Mouse (Mus musculus) right cerebral cortex, adult 2 months (tissue): ENCODE data around the gene Spaca3.

Source experiments
- DNase-seq, 2 experiments: peaks; one replicate each; pipeline ENCODE4 v3.0.0; 2021 to 2022; ENCODE audit warnings: low spot score in 2 of 2

Spaca3 gene

DNA sequence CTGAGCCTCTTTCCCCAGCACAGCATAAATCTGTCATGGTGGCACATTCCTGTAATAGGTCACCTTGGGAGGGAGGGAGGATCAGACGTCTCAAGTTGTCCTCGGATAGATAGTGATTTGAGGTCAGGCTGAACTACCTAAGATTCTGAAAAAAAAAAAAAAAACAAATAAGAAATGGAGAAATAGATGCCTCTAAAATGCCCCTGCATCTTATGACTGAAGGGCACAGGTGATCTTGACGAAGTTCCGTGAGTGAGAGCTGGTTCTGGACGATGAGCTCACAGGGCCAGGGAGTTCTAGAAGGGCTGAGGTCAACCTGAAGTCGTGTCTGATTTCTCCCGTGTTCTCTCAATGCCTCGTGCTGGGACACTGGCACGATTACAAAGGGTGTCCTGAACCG is at the start of gene Spaca3:
Gene Spaca3, plus strand, starts transcription at position 301 of the 400 bp plus-strand sequence.
- DNase-seq, result no peak

DNA sequence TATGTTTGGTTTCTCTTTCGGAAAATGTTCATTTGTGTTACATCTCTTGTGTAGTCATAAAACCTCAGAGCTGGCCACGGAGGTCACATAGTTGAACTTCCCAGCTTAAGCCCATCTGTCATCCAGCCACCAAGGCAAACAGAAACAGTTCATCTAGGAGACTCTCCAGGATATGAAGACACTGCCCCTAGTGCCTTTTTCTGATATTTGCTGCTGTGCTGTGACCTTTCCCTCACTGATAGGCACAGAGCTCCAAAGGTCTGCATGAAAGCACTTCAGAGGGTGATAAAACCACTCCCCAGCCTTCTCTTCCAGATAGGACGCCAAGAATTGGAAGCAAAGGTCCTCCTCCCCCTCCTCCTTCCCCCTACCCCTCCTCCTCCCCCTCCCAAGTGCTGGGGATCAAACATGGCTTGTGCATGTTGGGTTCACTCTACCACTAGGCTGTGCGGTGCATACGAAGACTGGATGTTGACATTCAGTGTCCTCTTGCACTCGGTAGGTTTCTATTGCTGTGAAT is 49.6 kb upstream of the Spaca3 start:
- no peak for DNase-seq

DNA sequence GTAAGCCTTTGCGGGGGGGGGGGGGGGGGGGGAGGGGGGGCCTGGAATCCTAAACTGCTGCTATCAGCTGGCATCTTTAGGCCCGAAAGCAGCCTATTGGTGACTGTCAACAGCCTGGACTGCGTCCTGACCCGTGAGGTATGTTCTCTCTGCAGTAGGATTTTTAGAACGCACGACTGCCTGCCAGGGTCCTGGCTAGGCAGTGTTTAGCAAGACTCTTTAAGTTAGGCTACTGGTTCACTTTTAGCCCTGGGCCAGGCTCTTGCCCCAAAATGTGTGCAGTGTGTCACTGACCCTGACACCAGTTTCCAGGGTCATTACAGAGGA is 48.5 kb upstream of the Spaca3 start:
- DNase-seq, result no peak

DNA sequence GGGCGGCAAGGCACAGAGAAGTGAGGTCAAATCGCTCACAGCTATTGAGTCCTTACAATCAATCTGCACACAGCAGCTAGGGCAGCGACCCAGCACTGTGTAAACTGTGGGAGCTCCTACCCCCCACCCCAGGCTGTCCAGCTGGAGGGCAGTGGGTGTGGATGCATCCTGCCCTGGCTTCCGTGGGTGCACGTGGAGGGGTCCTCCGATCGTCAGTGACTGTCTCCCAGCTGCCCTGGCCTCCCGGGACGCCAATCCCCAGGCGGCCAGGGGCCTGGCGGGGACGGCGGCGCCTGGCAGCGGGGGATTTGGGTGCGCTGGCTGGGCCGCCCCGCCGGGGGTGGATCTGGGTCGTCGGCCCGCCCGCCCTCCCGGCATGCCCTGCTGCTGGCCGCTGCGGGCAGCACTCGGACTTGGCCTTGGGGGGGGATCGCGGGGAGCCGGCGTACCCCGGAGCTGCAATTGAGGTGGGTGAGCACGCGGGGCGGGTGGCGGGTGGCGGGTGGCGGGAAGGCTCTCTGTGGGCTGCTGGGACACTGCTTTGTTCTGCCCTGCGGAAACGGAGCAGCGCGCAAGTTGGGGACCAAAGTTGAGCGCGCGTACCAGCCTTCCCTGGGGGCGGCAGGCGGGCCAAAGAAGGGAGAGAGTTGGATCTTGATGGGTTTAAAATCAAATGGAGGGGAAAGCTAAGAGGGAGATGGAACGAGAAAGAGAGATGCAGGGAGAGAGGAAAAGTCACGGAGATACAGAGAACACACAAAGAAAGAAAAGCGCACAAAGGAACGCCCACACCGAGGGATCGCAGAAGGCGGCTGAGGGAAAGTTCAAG is 48.0 kb upstream of the Spaca3 start, which contains the start of gene Tmem98:
Gene Tmem98, plus strand, starts transcription at position 183 of the 829 bp plus-strand sequence.
- DNase-seq, result no peak

DNA sequence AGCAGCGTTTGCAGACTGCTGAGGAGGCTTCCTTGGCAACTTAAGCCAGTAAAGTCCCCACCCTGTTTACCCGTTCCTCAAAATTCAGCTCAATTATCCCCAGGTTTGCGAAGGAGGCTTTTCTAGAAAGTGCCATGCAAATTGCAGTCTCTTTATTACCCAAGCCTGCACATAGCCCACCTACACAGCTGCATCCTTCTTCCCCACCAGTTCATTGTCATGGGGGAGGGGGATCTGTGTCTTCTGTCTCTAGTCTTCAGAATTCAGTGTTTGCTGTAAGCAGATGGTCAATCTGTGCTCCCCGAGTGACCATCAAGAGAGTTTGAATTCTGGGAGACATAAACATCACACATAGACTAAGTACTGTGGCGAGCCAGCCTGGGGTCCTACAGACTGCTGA is 47.0 kb upstream of the Spaca3 start:
- DNase-seq, result no peak

DNA sequence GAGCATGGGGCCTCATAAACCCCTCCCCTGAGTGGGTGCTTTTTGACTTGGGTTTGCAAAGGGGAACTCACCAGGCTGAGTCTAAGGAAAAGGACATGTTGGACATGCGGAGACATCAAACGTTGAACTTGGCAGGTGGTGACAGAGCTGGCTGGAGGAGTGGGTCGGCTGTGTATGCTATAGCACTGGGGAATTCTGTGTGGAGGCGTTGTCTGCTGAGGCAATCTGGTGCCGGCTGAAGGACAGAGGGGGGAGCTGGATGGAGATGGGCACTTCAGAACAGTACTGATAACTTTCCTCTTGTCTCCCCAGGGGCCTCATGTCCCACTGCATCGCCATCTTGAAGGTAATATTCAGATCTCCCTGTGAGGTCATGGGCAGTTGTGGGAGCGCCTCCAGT is 42.8 kb upstream of the Spaca3 start:
- peak in 1 of 2 experiments; percentile 19 for DNase-seq

DNA sequence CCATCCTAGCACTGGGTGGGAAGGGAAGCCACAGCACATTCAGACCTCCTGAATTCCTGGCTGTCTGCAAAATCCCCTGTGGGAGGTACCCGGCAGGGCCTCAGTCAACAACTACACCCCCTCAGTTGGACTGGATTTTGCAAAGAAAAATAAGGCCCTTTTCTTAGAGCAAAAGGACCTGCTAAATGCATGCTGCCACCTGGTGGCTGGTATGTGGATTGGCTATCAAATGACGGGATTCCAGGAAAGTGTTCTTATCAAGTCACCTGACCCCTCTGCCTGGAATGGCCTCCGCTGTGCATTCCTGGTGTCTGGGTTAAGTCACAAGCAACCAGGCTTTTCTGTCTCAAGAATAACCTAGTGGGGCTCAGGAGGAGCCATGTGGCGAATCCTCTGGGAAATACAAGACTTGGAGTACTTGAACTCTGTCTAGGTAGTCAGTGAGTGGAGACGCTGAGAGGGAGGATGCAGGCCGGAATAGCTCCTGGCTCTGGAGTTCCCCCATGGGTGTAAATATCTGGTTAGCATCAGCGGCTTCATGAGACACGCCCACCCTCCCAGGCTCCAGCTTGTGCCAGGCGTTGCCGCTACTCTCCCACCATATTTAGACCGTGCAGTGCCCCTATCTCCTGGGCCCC is 40.0 kb upstream of the Spaca3 start:
- peak; percentile 58 to 78 for DNase-seq

DNA sequence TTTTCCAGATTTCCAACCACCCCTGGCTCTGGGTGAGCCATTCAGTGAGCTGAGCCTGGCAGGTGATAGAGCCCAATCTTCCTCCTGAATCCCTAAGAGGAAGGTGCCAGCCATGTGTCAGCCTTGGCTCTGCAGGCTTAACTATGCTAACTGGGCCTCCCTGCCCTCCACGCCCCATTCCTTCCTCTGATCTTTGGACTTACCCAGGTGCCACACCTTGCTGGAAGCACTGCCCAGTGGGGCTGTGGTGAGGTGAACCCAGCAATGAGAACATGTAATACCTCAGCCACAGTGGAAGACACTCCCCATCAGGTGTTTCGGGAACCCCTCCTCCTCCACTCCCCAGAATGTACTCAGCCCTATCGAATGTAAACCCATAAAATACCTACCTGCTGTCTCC is 38.1 kb upstream of the Spaca3 start:
- DNase-seq, result no peak

DNA sequence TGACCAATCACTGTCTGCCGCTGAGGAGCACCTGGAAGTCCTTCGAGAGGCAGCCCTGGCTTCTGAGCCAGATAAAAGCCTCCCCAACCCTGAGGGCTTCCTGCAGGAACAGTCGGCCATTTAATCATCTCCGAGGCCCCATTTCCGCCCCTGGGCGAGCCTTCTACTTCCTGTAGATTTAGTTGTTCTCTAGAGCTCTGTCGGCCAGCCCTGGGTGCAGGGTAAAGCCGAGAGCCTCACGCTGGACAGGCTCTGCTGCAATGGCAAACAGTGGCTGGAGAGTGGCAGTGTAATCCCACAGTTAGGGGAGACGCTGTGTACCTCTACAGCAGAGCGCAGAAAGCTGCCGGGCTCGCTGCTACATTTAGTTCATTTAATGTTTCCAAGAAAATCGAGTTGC is 36.9 kb upstream of the Spaca3 start:
- DNase-seq, result peak; percentile 29 to 43

DNA sequence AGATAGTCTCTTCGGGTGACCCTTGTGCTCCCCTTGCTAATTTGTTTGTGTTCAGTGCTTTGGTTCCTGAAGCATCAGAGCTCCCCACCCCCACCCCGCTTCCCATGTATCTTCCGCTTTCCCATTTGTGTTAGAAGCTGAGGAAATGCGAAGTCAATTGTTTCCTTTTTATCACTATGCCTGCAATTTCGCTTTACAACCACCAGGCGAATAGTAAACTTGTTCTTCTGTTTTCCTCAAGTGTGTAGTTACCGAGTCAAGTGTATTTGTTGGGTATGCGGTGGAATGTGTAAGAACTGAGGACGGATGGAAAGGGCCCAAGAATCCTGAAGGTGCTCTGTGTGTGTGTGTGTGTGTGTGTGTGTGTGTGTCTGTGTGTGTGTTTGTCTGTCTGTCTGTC is 36.4 kb upstream of the Spaca3 start:
- no peak for DNase-seq

DNA sequence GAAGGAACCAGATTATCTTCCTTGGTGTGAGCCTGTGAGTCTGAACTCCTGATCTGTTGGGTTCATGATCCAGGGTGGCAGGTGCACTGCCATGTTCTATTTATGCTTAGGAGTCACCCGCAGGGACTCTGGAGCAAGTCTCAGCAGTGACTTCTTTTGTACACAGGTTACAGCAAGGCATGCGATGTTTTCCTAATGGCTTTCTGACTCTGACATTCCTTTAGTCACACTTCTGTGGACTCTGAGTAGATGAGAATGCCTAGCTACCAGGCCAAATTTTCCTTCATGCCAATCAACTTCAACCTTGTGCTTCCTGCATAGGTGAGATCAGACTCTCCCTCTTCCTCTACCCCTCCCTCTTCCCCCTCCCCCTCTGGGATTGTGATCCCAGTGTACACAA is 22.8 kb upstream of the Spaca3 start:
- no peak for DNase-seq

DNA sequence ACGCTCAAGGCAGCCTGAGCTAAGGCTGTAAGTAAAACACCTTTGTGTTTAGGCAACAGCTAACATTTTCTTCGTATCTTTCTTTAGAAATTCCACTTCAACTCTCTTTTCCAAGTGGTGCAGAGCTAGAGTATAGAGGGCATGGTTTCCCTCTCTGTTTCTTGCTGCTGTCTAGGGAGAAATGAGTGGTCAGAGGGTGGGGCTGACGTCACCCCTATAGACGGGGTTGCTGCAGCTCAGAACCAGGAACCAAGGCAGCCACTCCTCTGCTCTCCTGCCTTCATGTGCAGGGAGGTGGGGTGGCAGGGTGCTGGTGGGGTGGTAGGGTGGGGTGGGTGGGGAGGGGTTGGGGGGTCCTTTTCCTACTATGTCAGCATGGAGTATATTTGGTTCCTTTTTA is 22.3 kb upstream of the Spaca3 start:
- DNase-seq, result no peak

DNA sequence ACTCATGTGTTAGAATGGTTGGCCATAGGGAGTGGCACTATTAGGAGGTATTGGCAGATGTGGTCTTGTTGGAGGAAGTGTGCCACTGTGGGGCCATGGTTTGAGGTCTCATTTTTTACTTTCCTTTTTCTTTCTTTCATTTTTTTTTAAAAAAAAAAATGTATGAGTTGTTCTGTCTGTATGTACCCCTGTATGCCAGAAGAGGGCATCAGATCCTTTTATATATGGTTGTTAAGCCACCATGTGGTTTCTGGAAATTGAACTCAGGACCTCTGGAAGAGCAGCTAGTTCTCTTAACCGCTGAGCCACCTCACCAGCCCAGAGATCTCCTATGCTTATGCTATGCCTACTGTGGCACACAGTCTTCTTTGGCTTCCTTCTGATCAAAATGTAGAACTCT is 19.4 kb upstream of the Spaca3 start:
- no peak for DNase-seq

DNA sequence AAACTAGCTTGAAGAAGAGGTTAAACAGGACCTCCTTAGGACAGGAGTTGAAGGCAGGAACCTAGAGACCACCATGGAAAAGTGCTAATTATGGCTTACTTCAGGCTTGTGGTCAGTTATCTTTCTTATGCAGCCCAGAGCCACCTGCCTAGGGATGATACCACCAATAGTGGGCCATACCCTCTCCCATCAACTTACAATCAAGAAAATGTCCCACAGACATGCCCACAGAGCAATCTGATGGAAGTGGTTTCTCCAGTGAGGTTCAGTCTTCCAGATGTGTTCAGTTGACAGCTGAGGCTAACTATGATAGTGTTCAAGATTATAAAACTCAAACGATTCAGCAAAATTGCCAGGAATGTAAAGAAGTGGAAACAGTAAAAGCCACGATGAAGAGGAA is 14.7 kb upstream of the Spaca3 start:
- DNase-seq, result no peak

DNA sequence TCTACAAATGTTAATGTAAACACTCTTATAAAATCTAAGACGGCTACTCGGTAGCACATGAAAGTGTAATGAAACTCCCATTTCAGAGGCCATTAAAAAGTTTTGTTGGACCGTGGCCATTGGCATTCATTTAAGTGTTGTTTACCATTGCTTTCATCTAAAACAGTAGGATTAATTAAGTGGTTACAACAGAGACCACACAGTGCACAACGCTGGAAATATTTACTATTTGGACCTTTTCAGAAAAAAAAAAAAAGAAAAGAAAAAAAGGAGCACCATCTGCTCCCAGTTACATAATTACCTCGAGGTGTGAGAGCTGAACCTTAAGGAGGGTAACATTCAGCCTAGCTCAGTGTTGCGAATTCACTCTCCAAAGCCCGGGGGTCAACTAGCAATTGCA is 12.7 kb upstream of the Spaca3 start:
- DNase-seq, result no peak

DNA sequence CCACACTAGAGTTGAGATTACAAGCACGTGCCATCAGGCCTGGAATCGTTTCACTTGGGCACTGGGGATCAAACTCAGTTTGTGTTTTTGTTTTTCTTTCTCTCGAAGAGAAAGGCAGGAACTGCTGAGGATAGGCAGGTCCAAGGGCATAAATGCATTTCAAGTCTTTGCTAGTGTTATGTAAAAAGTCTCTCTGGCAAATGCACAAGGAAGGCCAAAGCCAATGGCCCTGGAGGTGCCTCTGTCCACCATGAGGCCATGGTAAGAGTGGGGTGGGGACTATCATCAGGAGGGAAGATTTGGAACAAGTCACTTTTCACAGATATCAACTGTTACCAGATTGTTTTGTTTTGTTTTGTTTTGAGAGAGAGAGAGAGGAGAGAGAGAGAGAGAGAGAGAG is 12.1 kb upstream of the Spaca3 start:
- no peak for DNase-seq

DNA sequence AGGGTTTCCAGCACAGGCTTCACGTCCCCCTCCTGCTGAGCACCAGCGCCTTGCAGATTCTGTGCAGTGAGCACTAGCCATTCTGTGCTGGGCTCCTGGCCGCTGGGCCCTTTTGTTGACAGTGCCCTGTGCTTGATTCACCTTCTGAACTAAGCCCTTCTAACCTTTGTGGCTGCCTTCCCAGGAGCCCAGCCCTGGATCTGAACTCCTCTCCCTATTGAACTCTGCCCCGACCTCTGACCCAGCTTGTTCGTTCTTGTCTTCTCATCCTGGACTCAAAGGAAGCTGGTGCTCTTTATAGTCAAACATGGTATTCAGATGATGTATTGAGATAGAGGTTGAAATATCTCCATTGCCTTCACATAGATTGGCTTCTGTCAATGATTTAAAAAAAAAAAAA is 10.0 kb upstream of the Spaca3 start:
- DNase-seq, result no peak

DNA sequence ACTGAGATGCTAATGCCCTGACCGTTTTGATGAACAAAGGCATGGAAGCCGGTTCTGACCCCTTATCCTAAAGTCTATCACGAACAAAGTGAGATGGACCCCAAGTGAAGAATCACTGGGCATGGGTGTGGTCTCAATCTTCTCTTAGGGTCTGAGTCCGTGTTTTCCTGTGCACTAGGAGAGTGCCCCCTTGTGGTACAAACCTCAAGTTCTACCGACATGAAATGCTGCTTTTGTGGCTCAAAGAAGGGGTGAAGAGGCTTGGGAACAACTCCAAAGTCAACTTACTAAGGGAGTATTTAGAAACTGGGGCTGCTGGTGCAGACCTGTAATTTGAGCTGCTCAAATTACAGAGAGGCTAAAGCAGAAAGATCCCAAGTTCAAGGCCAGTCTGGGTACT is 6.3 kb upstream of the Spaca3 start:
- no peak for DNase-seq

DNA sequence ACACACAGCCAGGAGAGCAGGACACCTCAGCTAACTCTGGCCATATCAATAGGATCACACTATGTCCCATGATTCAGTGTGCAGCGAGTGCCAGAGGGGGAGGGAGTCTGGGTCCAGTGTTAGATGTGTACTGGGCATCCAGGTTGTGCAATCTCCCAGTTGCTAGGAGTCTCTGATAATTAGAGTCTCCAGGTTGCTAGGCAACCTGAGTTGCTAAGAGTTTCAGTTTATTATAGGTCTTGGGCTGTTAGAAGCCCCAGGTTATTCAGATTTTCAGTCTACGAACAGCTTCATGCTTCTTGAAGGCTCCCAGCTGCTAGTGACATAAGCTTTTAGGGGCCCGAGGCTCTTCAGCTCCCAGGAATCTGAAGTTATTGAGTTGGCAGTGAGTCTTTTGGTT is 5.2 kb upstream of the Spaca3 start:
- peak in 1 of 2 experiments; percentile 28 for DNase-seq

DNA sequence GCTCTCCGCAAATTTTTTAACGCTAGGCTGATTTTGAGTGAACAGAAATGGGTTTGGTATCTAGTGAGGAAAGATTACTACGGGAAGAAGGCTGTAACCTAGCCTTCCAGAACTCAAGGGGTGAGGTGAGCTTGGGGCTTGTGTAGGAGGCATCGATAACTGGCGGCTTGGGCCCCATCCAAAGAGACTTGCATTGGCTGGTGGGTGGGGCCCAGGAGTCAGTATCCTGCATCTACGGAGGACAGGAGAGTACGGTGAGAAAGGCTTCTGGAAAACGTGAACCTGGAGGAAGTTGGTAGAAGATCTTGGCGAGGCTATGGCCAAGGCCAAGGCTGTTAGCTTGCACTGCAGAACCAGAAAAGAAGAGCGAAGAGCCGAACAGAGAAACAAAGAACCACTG is 3.7 kb upstream of the Spaca3 start:
- DNase-seq, result no peak

DNA sequence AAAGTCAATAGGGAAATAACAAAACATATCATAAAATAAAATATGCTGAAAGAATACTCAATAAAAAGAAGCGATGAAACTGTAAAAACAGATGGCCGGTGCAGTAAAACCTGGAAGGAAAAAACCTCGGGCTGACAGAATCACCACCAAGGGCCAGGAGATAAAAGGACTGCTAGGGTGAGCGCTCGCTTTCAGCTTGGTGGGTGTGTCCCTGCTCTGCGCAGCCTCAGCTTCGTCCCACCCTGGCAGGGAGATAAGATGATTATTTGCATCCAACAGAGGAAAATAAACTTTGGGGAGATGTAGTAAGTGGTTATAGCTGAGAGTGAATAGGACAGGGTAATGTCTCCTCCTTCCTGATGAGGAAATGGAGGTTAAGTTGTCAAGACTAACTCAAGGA is 3.3 kb upstream of the Spaca3 start:
- DNase-seq, result no peak

DNA sequence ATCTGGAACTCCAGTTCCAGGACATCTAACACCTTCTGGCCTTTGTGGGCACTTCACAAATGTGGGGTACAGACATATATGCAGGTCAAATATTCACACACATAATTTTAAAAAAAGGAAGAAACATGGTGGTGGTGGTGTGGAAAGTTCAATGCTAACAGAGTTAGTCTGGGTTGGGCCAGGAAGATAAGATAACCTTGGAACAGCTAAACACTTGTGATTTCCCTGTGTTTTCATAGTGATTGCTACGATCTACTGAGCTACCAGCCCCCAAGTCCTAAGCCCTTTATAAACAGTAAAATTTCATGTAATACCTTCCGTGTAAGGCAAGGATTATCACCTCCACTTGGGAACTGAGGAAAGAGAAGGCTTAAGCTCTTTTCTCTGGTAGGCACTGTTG is 1.3 kb upstream of the Spaca3 start:
- DNase-seq, result no peak

DNA sequence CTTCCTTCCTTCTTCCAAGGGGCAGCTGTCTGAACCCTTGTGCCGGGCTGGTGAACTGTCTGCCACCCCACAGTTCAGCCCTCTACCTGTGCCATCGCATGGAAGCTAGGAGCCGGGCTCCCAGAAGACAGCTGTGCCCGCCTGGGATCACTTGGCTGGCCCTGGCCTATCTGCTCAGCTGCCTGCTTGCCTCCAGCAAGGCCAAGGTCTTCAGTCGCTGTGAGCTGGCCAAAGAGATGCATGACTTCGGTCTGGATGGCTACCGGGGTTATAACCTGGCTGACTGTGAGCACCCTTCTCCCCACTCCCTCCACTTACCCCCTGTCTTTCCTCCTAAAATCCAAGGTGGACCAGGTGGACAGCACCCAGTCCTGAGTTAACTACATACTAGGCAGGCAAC is 4.8 kb downstream of the Spaca3 start:
- DNase-seq, result no peak
